Mouse (Mus musculus) thymus, adult 2 months (tissue): ENCODE results near the gene Chd5.

ENCODE experiments used
- CTCF ChIP-seq: fragments of 200-500 bp; IDR thresholded peaks from 2 replicates; pipeline ENCODE4 v1.5.1; 2012; ENCODE audit warnings: mild to moderate bottlenecking, control low read depth, low read length, moderate library complexity, borderline replicate concordance; ENCODE audit not compliant: control insufficient read depth, poor library complexity, insufficient read depth; ENCODE audit errors: extremely low read depth
- POLR2A ChIP-seq: fragments of 200-500 bp; IDR thresholded peaks from 2 replicates; pipeline ENCODE4 v1.6.1; 2012; ENCODE audit warnings: mild to moderate bottlenecking, low read length, control low read depth, moderate library complexity; ENCODE audit not compliant: control insufficient read depth, poor library complexity, insufficient read depth; ENCODE audit errors: extremely low read depth

DNA sequence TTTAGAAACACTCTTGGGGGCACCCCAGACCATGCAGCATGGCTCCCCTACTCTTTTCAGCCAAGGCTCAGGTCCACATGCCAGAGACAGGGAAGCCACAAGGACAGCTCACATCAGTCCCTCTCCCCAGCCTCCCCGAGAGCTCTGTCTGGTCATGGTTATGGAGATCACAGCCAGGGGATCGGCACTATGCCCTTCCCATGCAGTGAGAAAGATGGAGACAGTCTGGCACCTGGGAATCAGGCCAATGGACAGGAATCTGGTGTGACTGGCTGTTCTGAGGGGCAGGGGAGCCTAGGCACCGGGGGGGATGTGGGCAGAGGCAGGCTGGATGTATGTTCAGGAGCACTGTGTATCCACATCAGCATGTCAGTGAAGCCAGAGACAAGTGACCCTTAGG is 60.5 kb downstream of the Chd5 start:
- TF ChIP-seq POLR2A (no peak), CTCF (no peak)
